Mouse (Mus musculus) intestine, postnatal 0 days (tissue): ENCODE measurements around the gene Ugt1a5. TPM values are rescaled to one million over a fixed set of nuclear protein-coding genes. Genes with fewer than 3 reads are reported as not detected.

Experiments used
- ATAC-seq: fragments of 200-750 bp; cut with Nextera tagmentation; 2 replicates; pipeline ENCODE4 v1.8.0; 2017; ENCODE audit warnings: mild to moderate bottlenecking, moderate TSS enrichment, moderate library complexity
- H3K27ac ChIP-seq: fragments of 300-500 bp; sonication (generic); 2 replicates; pipeline ENCODE4 v1.5.1; 2014; ENCODE audit warnings: mild to moderate bottlenecking, low read depth, low read length, moderate library complexity
- H3K27me3 ChIP-seq: fragments of 300-500 bp; sonication (generic); replicated peaks from 2 replicates; pipeline ENCODE4 v1.6.1; 2014; ENCODE audit warnings: low read length, mixed read lengths; ENCODE audit not compliant: control insufficient read depth, insufficient read depth
- H3K36me3 ChIP-seq: fragments of 300-500 bp; sonication (generic); 2 replicates; pipeline ENCODE4 v1.6.1; 2014; ENCODE audit warnings: mild to moderate bottlenecking, moderate library complexity; ENCODE audit not compliant: control insufficient read depth, insufficient read depth
- H3K4me1 ChIP-seq: fragments of 300-500 bp; sonication (generic); replicated peaks from 2 replicates; pipeline ENCODE4 v1.6.1; 2014; ENCODE audit warnings: antibody characterized with exemption, low read length, mixed read lengths; ENCODE audit not compliant: control insufficient read depth, insufficient read depth
- H3K4me2 ChIP-seq: fragments of 300-500 bp; sonication (generic); replicated peaks from 2 replicates; pipeline ENCODE4 v1.6.1; 2014; ENCODE audit warnings: low read depth, mild to moderate bottlenecking, moderate library complexity
- H3K4me3 ChIP-seq: fragments of 300-500 bp; sonication (generic); 2 replicates; pipeline ENCODE4 v1.5.1; 2014; ENCODE audit warnings: low read depth, low read length
- H3K9ac ChIP-seq: fragments of 300-500 bp; sonication (generic); 2 replicates; pipeline ENCODE4 v1.6.1; 2014; ENCODE audit warnings: mild to moderate bottlenecking, low read depth, low read length
- H3K9me3 ChIP-seq: fragments of 300-500 bp; sonication (generic); 2 replicates; pipeline ENCODE4 v1.6.1; 2016; ENCODE audit warnings: mixed run types; ENCODE audit not compliant: control insufficient read depth
- CTCF ChIP-seq: sonication (generic); IDR thresholded peaks from 2 replicates; pipeline ENCODE4 v1.5.1; 2016; ENCODE audit warnings: low read depth, mild to moderate bottlenecking, control low read depth, antibody characterized with exemption, moderate library complexity
- WGBS: fragments of 180-500 bp; shearing (Covaris S2); extraction: QIAGEN DNeasy Blood & Tissue Kit; methylation state at CpG from one replicate; pipeline ENCODE4 v1.1.7; 2014; 5-methylcytosine and 5-hydroxymethylcytosine counted together
- polyA plus RNA-seq: library from polyadenylated mRNA; unstranded; fragments of >200 nt; fragmentation: Nextera tagmentation; extraction: Ambion mirVana; gene quantifications from 2 replicates; pipeline ENCODE4 v1.2.1, GENCODE M21; 2015

Gene Ugt1a5
- polyA plus RNA-seq, 1 experiment from 2014 or later = not detected

DNA sequence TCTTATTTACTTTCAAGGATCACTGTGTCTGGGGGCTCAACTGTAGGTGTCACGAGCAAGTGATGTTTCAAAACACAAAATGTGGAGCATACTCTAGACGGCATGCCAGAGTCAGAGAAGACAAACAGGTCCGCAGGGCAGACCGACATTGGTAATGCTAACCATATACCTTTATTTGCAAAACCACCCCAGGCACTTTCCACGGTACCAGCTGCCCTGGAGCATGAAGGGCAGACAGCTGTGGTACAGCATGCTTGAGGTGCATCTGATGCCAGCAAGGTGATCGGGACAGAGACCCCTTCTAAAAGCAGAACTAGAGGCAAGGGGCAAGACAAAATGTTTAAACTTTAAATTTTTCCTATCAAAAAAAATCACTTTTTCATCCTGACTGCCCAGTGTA lies 97.1 kb downstream of the Ugt1a5 start:
- Histone ChIP-seq H3K4me3 (no peak overlapping the region), H3K27ac (peak overlapping the region; percentile 1), H3K4me1 (peaks cover 8% of the 10 kb centered on the region), H3K9ac (no peak overlapping the region), H3K9me3 (no peaks in the 10 kb centered on the region), H3K4me2 (no peak overlapping the region), H3K36me3 (peaks cover 87% of the 10 kb centered on the region), H3K27me3 (no peaks in the 10 kb centered on the region)
- ATAC-seq = no peak
- WGBS = 74% methylated on average over 6 of the region's 6 CpGs
- TF ChIP-seq CTCF = no peak

- no peak overlapping the region for H3K4me2 ChIP-seq
- TF ChIP-seq CTCF = no peak
- H3K36me3 ChIP-seq = peaks cover 95% of the 10 kb centered on the region
- H3K27ac ChIP-seq = peak overlapping the region; percentile 5; the same call in 1 of the 2 replicates
- no peaks in the 10 kb centered on the region for H3K27me3 ChIP-seq
- H3K9me3 ChIP-seq = no peaks in the 10 kb centered on the region
- 92% methylated on average over 5 of the region's 5 CpGs for WGBS
- peaks cover 8% of the 10 kb centered on the region for H3K4me1 ChIP-seq
- H3K4me3 ChIP-seq = no peak overlapping the region
- H3K9ac ChIP-seq = no peak overlapping the region
- ATAC-seq = no peak
Observed at GRCm38 (mm10) chr1:88263778-88264177, 98.0 kb downstream of the Ugt1a5 start.

- H3K36me3 ChIP-seq = peaks cover 100% of the 10 kb centered on the region
- 84% methylated on average over 7 of the region's 7 CpGs for WGBS
- TF ChIP-seq CTCF = no peak
Observed at GRCm38 (mm10) chr1:88264237-88264868, 98.5 kb downstream of the Ugt1a5 start.

DNA sequence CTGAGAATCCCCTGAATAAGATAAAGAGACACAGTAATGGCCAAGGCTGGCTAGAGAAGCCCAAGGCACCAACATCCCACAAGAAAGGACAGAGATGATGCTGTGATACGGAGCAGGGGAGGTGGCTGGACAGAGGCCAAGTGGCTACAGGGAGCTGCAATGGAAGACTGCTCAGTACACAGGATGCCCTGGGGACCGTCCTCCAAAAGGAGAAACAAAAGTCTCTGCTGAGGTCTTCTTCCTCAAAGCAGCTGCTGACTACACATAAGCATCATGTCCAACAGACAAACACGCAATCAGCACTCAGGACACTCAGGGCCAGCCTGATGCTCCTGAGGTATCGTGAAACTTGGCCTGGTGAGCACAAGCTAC lies 99.0 kb downstream of the Ugt1a5 start:
- peaks cover 5% of the 10 kb centered on the region for H3K4me1 ChIP-seq
- peak overlapping the region; percentile 5; the same call in 1 of the 2 replicates for H3K27ac ChIP-seq
- peaks cover 100% of the 10 kb centered on the region for H3K36me3 ChIP-seq
- H3K4me3 ChIP-seq = no peak overlapping the region
- H3K9ac ChIP-seq = no peak overlapping the region
- no peaks in the 10 kb centered on the region for H3K27me3 ChIP-seq
- TF ChIP-seq CTCF = no peak
- no peak overlapping the region for H3K4me2 ChIP-seq
- WGBS = 76% methylated on average over 4 of the region's 4 CpGs
- H3K9me3 ChIP-seq = no peaks in the 10 kb centered on the region
- no peak for ATAC-seq

More at GRCm38 (mm10) chr1:88264237-88264868, 98.5 kb downstream of the Ugt1a5 start:
- Histone ChIP-seq H3K9ac (no peak overlapping the region), H3K4me2 (no peak overlapping the region), H3K4me1 (peaks cover 8% of the 10 kb centered on the region), H3K27me3 (no peaks in the 10 kb centered on the region), H3K27ac (peak overlapping the region; percentile 5; the same call in 1 of the 2 replicates), H3K9me3 (no peaks in the 10 kb centered on the region), H3K4me3 (no peak overlapping the region)
- ATAC-seq = no peak

GRCm38 (mm10) chr1:88266123-88266522 lies 100.3 kb downstream of the Ugt1a5 start:
- Histone ChIP-seq H3K4me1 (no peaks in the 10 kb centered on the region), H3K27ac (peak overlapping the region; percentile 5; the same call in 1 of the 2 replicates), H3K9ac (peak overlapping the region; percentile 1; the same call in 1 of the 2 replicates), H3K9me3 (no peaks in the 10 kb centered on the region), H3K4me3 (no peak overlapping the region), H3K4me2 (no peak overlapping the region), H3K27me3 (no peaks in the 10 kb centered on the region), H3K36me3 (peaks cover 90% of the 10 kb centered on the region)
- 87% methylated on average over 13 of the region's 13 CpGs for WGBS
- no peak for TF ChIP-seq CTCF
- no peak for ATAC-seq

DNA sequence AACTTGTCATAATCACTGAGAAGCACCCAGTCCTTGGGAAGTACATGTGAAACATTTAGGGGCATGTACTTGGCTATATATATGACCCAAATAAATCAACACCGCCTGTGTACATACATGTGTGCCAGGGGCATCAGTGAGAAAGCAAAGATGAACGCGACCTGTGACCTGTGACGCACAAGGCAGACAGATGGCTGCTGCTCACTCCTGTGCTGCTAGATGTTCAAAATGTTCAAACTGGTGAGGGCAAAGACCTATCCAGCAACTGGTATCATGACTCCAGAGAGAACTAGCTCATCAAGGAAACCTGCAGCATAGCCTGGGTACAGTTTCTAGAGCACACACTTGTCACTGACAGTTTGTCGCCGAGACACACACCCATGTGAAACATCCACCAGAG lies 101.7 kb downstream of the Ugt1a5 start:
- Histone ChIP-seq H3K4me2 (no peak overlapping the region), H3K4me1 (no peaks in the 10 kb centered on the region), H3K9me3 (no peaks in the 10 kb centered on the region), H3K4me3 (no peak overlapping the region), H3K9ac (no peak overlapping the region), H3K27me3 (no peaks in the 10 kb centered on the region), H3K27ac (no peak overlapping the region; the same call in 1 of the 2 replicates), H3K36me3 (peaks cover 89% of the 10 kb centered on the region)
- TF ChIP-seq CTCF = no peak
- no peak for ATAC-seq
- WGBS = 90% methylated on average over 6 of the region's 6 CpGs
